Mouse (Mus musculus) embryonic facial prominence, embryonic 10.5 days (tissue): ENCODE measurements around the gene Aacs. TPM values are rescaled to one million over a fixed set of nuclear protein-coding genes. Genes with fewer than 3 reads are reported as not detected.

Experiments used
- DNase-seq: peaks from one replicate; pipeline ENCODE4 v3.0.0-alpha.2; 2017; ENCODE audit warnings: low spot score
- H3K27ac ChIP-seq: fragments of 300-500 bp; sonication (generic); replicated peaks from 2 replicates; pipeline ENCODE4 v1.5.1; 2016; ENCODE audit warnings: mild to moderate bottlenecking
- H3K27me3 ChIP-seq: fragments of 300-500 bp; sonication (generic); replicated peaks from 2 replicates; pipeline ENCODE4 v1.6.1; 2016; ENCODE audit warnings: low read depth, mild to moderate bottlenecking; ENCODE audit not compliant: poor library complexity, severe bottlenecking
- H3K36me3 ChIP-seq: fragments of 300-500 bp; sonication (generic); replicated peaks from 2 replicates; pipeline ENCODE4 v1.6.1; 2016; ENCODE audit warnings: mild to moderate bottlenecking, moderate library complexity
- H3K4me1 ChIP-seq: fragments of 300-500 bp; sonication (generic); 2 replicates; pipeline ENCODE4 v1.6.1; 2016
- H3K4me3 ChIP-seq: fragments of 300-500 bp; sonication (generic); 2 replicates; pipeline ENCODE4 v1.5.1; 2016; ENCODE audit warnings: mild to moderate bottlenecking, moderate library complexity
- H3K9me3 ChIP-seq: fragments of 300-500 bp; sonication (generic); 2 replicates; pipeline ENCODE4 v1.6.1; 2016; ENCODE audit warnings: mild to moderate bottlenecking
- WGBS: fragments of 180-500 bp; shearing (Covaris S2); methylation state at CpG from one replicate; pipeline ENCODE4 v1.1.7; 2016; 5-methylcytosine and 5-hydroxymethylcytosine counted together
- polyA plus RNA-seq: library from polyadenylated mRNA; unstranded; fragments of >200 nt; fragmentation: Nextera tagmentation; extraction: Ambion mirVana; gene quantifications from 2 replicates; pipeline ENCODE4 v1.2.1, GENCODE M21; 2016

Gene Aacs
- polyA plus RNA-seq, 1 experiment from 2014 or later, result 51.2 TPM

GRCm38 (mm10) chr5:125504692-125505091, 29.1 kb downstream of the Aacs start:
- WGBS, result 75% methylated on average over 11 of the region's 11 CpGs
- Histone ChIP-seq H3K36me3 (peaks cover 86% of the 10 kb centered on the region), H3K27me3 (no peaks in the 10 kb centered on the region)

GRCm38 (mm10) chr5:125505968-125506367, 30.4 kb downstream of the Aacs start:
- H3K9me3 ChIP-seq, result no peaks in the 10 kb centered on the region
- DNase-seq, result no peak
- H3K27me3 ChIP-seq, result no peaks in the 10 kb centered on the region
- H3K4me3 ChIP-seq, result no peak overlapping the region
- no peak overlapping the region for H3K27ac ChIP-seq
- H3K4me1 ChIP-seq, result peaks cover 4% of the 10 kb centered on the region; the same call in 1 of the 2 replicates
- 86% methylated on average over 15 of the region's 15 CpGs for WGBS
- H3K36me3 ChIP-seq, result peaks cover 86% of the 10 kb centered on the region

More at GRCm38 (mm10) chr5:125504692-125505091, 29.1 kb downstream of the Aacs start:
- Histone ChIP-seq H3K4me3 (no peak overlapping the region), H3K27ac (no peak overlapping the region), H3K4me1 (peaks cover 4% of the 10 kb centered on the region; the same call in 1 of the 2 replicates), H3K9me3 (no peaks in the 10 kb centered on the region)
- DNase-seq, result no peak

- no peak overlapping the region for H3K4me3 ChIP-seq
- H3K4me1 ChIP-seq, result no peaks in the 10 kb centered on the region; the same call in 1 of the 2 replicates
- DNase-seq, result no peak
- H3K27me3 ChIP-seq, result no peaks in the 10 kb centered on the region
- peaks cover 92% of the 10 kb centered on the region for H3K36me3 ChIP-seq
- H3K27ac ChIP-seq, result no peak overlapping the region
- 88% methylated on average over 9 of the region's 9 CpGs for WGBS
- H3K9me3 ChIP-seq, result no peaks in the 10 kb centered on the region
Measured at GRCm38 (mm10) chr5:125507582-125507981, 32.0 kb downstream of the Aacs start.

GRCm38 (mm10) chr5:125508006-125508405, 32.4 kb downstream of the Aacs start:
- H3K27ac ChIP-seq, result no peak overlapping the region
- WGBS, result 93% methylated on average over 10 of the region's 10 CpGs
- no peaks in the 10 kb centered on the region for H3K9me3 ChIP-seq
- no peaks in the 10 kb centered on the region; the same call in 1 of the 2 replicates for H3K4me1 ChIP-seq
- peaks cover 92% of the 10 kb centered on the region for H3K36me3 ChIP-seq
- H3K4me3 ChIP-seq, result no peak overlapping the region
- H3K27me3 ChIP-seq, result no peaks in the 10 kb centered on the region
- DNase-seq, result no peak

- Histone ChIP-seq H3K36me3 (peaks cover 92% of the 10 kb centered on the region), H3K27me3 (no peaks in the 10 kb centered on the region), H3K4me1 (no peaks in the 10 kb centered on the region; the same call in 1 of the 2 replicates), H3K9me3 (no peaks in the 10 kb centered on the region), H3K27ac (no peak overlapping the region), H3K4me3 (no peak overlapping the region)
- DNase-seq, result peak; percentile 70
- 44% methylated on average over 5 of the region's 5 CpGs for WGBS
Measured at GRCm38 (mm10) chr5:125509541-125509940, 33.9 kb downstream of the Aacs start.

GRCm38 (mm10) chr5:125515006-125515405, 39.4 kb downstream of the Aacs start:
- 90% methylated on average over 12 of the region's 12 CpGs for WGBS

GRCm38 (mm10) chr5:125518640-125519039, 43.0 kb downstream of the Aacs start:
- Histone ChIP-seq H3K9me3 (no peaks in the 10 kb centered on the region), H3K27me3 (no peaks in the 10 kb centered on the region), H3K27ac (no peak overlapping the region), H3K4me3 (no peak overlapping the region), H3K36me3 (peaks cover 45% of the 10 kb centered on the region), H3K4me1 (peaks cover 10% of the 10 kb centered on the region)
- WGBS, result 59% methylated on average over 5 of the region's 5 CpGs
- peak; percentile 38 for DNase-seq

More at GRCm38 (mm10) chr5:125515006-125515405, 39.4 kb downstream of the Aacs start:
- Histone ChIP-seq H3K9me3 (no peaks in the 10 kb centered on the region), H3K27ac (no peak overlapping the region), H3K36me3 (peaks cover 82% of the 10 kb centered on the region), H3K27me3 (no peaks in the 10 kb centered on the region), H3K4me3 (no peak overlapping the region), H3K4me1 (no peaks in the 10 kb centered on the region)
- no peak for DNase-seq

- Histone ChIP-seq H3K4me1 (peaks cover 10% of the 10 kb centered on the region), H3K4me3 (peak overlapping the region; percentile 30), H3K9me3 (peaks cover 1% of the 10 kb centered on the region; the same call in 1 of the 2 replicates), H3K27me3 (no peaks in the 10 kb centered on the region), H3K27ac (no peak overlapping the region), H3K36me3 (peaks cover 21% of the 10 kb centered on the region)
- 17% methylated on average over 15 of the region's 15 CpGs for WGBS
- DNase-seq, result peak; percentile 37
Measured at GRCm38 (mm10) chr5:125520930-125521590, 45.4 kb downstream of the Aacs start.

- H3K4me1 ChIP-seq, result peaks cover 10% of the 10 kb centered on the region
- WGBS, result 79% methylated on average over 2 of the region's 2 CpGs
- peaks cover 6% of the 10 kb centered on the region; the same call in 1 of the 2 replicates for H3K9me3 ChIP-seq
- no peak for DNase-seq
- H3K4me3 ChIP-seq, result no peak overlapping the region
- H3K27me3 ChIP-seq, result peaks cover 8% of the 10 kb centered on the region
- peaks cover under 1% of the 10 kb centered on the region; the same call in 1 of the 2 replicates for H3K36me3 ChIP-seq
- no peak overlapping the region for H3K27ac ChIP-seq
Measured at GRCm38 (mm10) chr5:125523361-125523760, 47.7 kb downstream of the Aacs start.

- Histone ChIP-seq H3K36me3 (no peaks in the 10 kb centered on the region), H3K27me3 (peaks cover 30% of the 10 kb centered on the region), H3K4me3 (no peak overlapping the region), H3K9me3 (peaks cover 6% of the 10 kb centered on the region; the same call in 1 of the 2 replicates), H3K4me1 (peaks cover 10% of the 10 kb centered on the region), H3K27ac (no peak overlapping the region)
- no peak for DNase-seq
- 55% methylated on average over 5 of the region's 5 CpGs for WGBS
Measured at GRCm38 (mm10) chr5:125525516-125525915, 49.9 kb downstream of the Aacs start.

- no peak for DNase-seq
- Histone ChIP-seq H3K9me3 (peaks cover 6% of the 10 kb centered on the region; the same call in 1 of the 2 replicates), H3K27me3 (peaks cover 39% of the 10 kb centered on the region), H3K4me1 (peaks cover 2% of the 10 kb centered on the region), H3K27ac (no peak overlapping the region), H3K36me3 (no peaks in the 10 kb centered on the region), H3K4me3 (no peak overlapping the region)
- WGBS, result 74% methylated on average over 4 of the region's 4 CpGs
Measured at GRCm38 (mm10) chr5:125526464-125526863, 50.9 kb downstream of the Aacs start.

- DNase-seq, result peak; percentile 80
- Histone ChIP-seq H3K27ac (no peak overlapping the region), H3K27me3 (peaks cover 66% of the 10 kb centered on the region), H3K4me1 (peaks cover 27% of the 10 kb centered on the region), H3K4me3 (no peak overlapping the region), H3K36me3 (no peaks in the 10 kb centered on the region), H3K9me3 (peaks cover 6% of the 10 kb centered on the region; the same call in 1 of the 2 replicates)
- 7% methylated on average over 5 of the region's 5 CpGs for WGBS
Measured at GRCm38 (mm10) chr5:125529109-125529508, 53.5 kb downstream of the Aacs start.

GRCm38 (mm10) chr5:125531634-125532033, 56.0 kb downstream of the Aacs start, which contains the start of gene Tmem132b:
TSS of gene Tmem132b (plus strand) at chr5:125531774.
- H3K27ac ChIP-seq, result peak within 1 kb of the TSS; percentile 69
- 3% methylated on average over 25 of the region's 25 CpGs for WGBS

More at GRCm38 (mm10) chr5:125531634-125532033, 56.0 kb downstream of the Aacs start, which contains the start of gene Tmem132b:
- Histone ChIP-seq H3K27me3 (peaks cover 91% of the 10 kb centered on the region), H3K9me3 (peaks cover 2% of the 10 kb centered on the region; the same call in 1 of the 2 replicates), H3K4me1 (peaks cover 40% of the 10 kb centered on the region), H3K4me3 (peak within 1 kb of the TSS; percentile 66), H3K36me3 (no peaks in the 10 kb centered on the region)
- DNase-seq, result peak; percentile 57
